Mouse (Mus musculus) E14TG2a.4 (cell line): ENCODE results near the gene 1700021F05Rik.

Source experiments
- CTCF ChIP-seq: conservative IDR thresholded peaks from 2 replicates; pipeline ENCODE4 v1.5.1; 2014; ENCODE audit warnings: low read length
- NANOG ChIP-seq: IDR thresholded peaks from 2 replicates; pipeline ENCODE4 v1.6.1; 2014; ENCODE audit warnings: borderline replicate concordance, low read length, mixed read lengths

GRCm38 (mm10) chr10:43534382-43534781 is 6.4 kb downstream of the 1700021F05Rik start:
- no peak for TF ChIP-seq CTCF
- no peak for TF ChIP-seq NANOG
